Mouse (Mus musculus) cortical plate, adult 2 months (tissue): ENCODE results near the gene Orc2.
A peak's percentile ranks its signal among the peaks of the same experiment; 100 is the strongest.

Experiments
- CTCF ChIP-seq: fragments of 200-500 bp; IDR thresholded peaks from 2 replicates; pipeline ENCODE4 v1.5.1; 2011; ENCODE audit warnings: mild to moderate bottlenecking, control low read depth, low read length; ENCODE audit not compliant: insufficient read depth; ENCODE audit errors: extremely low read depth
- POLR2A ChIP-seq: fragments of 200-500 bp; IDR thresholded peaks from 2 replicates; pipeline ENCODE4 v1.6.1; 2011; ENCODE audit warnings: mild to moderate bottlenecking, low read length, control low read depth; ENCODE audit not compliant: insufficient read depth; ENCODE audit errors: extremely low read depth

- TF ChIP-seq CTCF (no peak), POLR2A (peak; percentile 100)
Measured at GRCm38 (mm10) chr1:58423371-58424248, 81.3 kb downstream of the Orc2 start, which contains the start of gene Clk1.
